Mouse (Mus musculus) cortical plate, adult 2 months (tissue): ENCODE measurements around the gene Myl4. TPM values are rescaled to one million over a fixed set of nuclear protein-coding genes. Genes with fewer than 3 reads are reported as not detected.

Experiments used
- H3K27ac ChIP-seq: fragments of 200-500 bp; 2 replicates; pipeline ENCODE4 v1.5.1; 2012; ENCODE audit warnings: low read length, control low read depth, inconsistent platforms; ENCODE audit not compliant: insufficient read depth
- H3K4me1 ChIP-seq: fragments of 200-500 bp; 2 replicates; pipeline ENCODE4 v1.6.1; 2011; ENCODE audit warnings: low read length; ENCODE audit not compliant: control insufficient read depth, insufficient read depth
- H3K4me3 ChIP-seq: fragments of 200-500 bp; 2 replicates; pipeline ENCODE4 v1.5.1; 2011; ENCODE audit warnings: mild to moderate bottlenecking, low read length, control low read depth; ENCODE audit not compliant: insufficient read depth
- CTCF ChIP-seq: fragments of 200-500 bp; IDR thresholded peaks from 2 replicates; pipeline ENCODE4 v1.5.1; 2011; ENCODE audit warnings: mild to moderate bottlenecking, control low read depth, low read length; ENCODE audit not compliant: insufficient read depth; ENCODE audit errors: extremely low read depth
- POLR2A ChIP-seq: fragments of 200-500 bp; IDR thresholded peaks from 2 replicates; pipeline ENCODE4 v1.6.1; 2011; ENCODE audit warnings: mild to moderate bottlenecking, low read length, control low read depth; ENCODE audit not compliant: insufficient read depth; ENCODE audit errors: extremely low read depth
- polyA plus RNA-seq: library from polyadenylated mRNA; depleted of rRNA; stranded (reverse); fragments of >200 nt; gene quantifications from 2 replicates; pipeline ENCODE4 v1.2.3, GENCODE M21; 2012

The Myl4 gene
- polyA plus RNA-seq, 1 experiment = 74.0 TPM

- TF ChIP-seq POLR2A (no peak), CTCF (no peak)
- Histone ChIP-seq H3K4me3 (no peak overlapping the region), H3K27ac (no peak overlapping the region)
These were observed 59.3 kb downstream of the Myl4 start for GRCm38 (mm10) chr11:104609733-104610132.

GRCm38 (mm10) chr11:104611579-104612151 is 61.2 kb downstream of the Myl4 start:
- Histone ChIP-seq H3K27ac (no peak overlapping the region), H3K4me1 (no peaks in the 10 kb centered on the region), H3K4me3 (no peak overlapping the region)
- TF ChIP-seq CTCF (no peak), POLR2A (no peak)

More at GRCm38 (mm10) chr11:104609733-104610132, 59.3 kb downstream of the Myl4 start:
- no peaks in the 10 kb centered on the region for H3K4me1 ChIP-seq

- H3K4me3 ChIP-seq = no peak overlapping the region
- H3K27ac ChIP-seq = no peak overlapping the region
- TF ChIP-seq POLR2A (no peak), CTCF (no peak)
- no peaks in the 10 kb centered on the region for H3K4me1 ChIP-seq
These were observed 63.1 kb downstream of the Myl4 start for GRCm38 (mm10) chr11:104613551-104613950.

- no peak for TF ChIP-seq CTCF
- no peak for TF ChIP-seq POLR2A
- Histone ChIP-seq H3K4me1 (no peaks in the 10 kb centered on the region), H3K4me3 (no peak overlapping the region), H3K27ac (no peak overlapping the region)
These were observed 63.7 kb downstream of the Myl4 start for GRCm38 (mm10) chr11:104614130-104614529.

- TF ChIP-seq POLR2A = no peak
- TF ChIP-seq CTCF = no peak
- H3K27ac ChIP-seq = no peak overlapping the region
- no peak overlapping the region for H3K4me3 ChIP-seq
- H3K4me1 ChIP-seq = no peaks in the 10 kb centered on the region
These were observed 65.7 kb downstream of the Myl4 start for GRCm38 (mm10) chr11:104616182-104616581.

- no peak overlapping the region for H3K27ac ChIP-seq
- H3K4me1 ChIP-seq = no peaks in the 10 kb centered on the region
- no peak overlapping the region for H3K4me3 ChIP-seq
- TF ChIP-seq POLR2A = no peak
- TF ChIP-seq CTCF = no peak
These were observed 68.2 kb downstream of the Myl4 start for GRCm38 (mm10) chr11:104618638-104619076.

GRCm38 (mm10) chr11:104619084-104620022 is 68.9 kb downstream of the Myl4 start:
- TF ChIP-seq POLR2A (no peak), CTCF (no peak)
- Histone ChIP-seq H3K27ac (no peak overlapping the region), H3K4me3 (no peak overlapping the region), H3K4me1 (no peaks in the 10 kb centered on the region)

GRCm38 (mm10) chr11:104622040-104622962 is 71.8 kb downstream of the Myl4 start:
- H3K4me3 ChIP-seq = no peak overlapping the region
- H3K27ac ChIP-seq = no peak overlapping the region
- TF ChIP-seq CTCF (no peak), POLR2A (no peak)
- H3K4me1 ChIP-seq = no peaks in the 10 kb centered on the region

- Histone ChIP-seq H3K27ac (no peak overlapping the region), H3K4me3 (no peak overlapping the region), H3K4me1 (no peaks in the 10 kb centered on the region)
- no peak for TF ChIP-seq POLR2A
- TF ChIP-seq CTCF = no peak
These were observed 74.4 kb downstream of the Myl4 start for GRCm38 (mm10) chr11:104624791-104625391.
